Mouse (Mus musculus): ENCODE measurements around the gene Hspa1l.
"Not testable (repeated sequence)": the region's sequence is repeated elsewhere in the genome, so short reads cannot be mapped to it uniquely, and the experiment has no call there.

The Hspa1l gene

DNA sequence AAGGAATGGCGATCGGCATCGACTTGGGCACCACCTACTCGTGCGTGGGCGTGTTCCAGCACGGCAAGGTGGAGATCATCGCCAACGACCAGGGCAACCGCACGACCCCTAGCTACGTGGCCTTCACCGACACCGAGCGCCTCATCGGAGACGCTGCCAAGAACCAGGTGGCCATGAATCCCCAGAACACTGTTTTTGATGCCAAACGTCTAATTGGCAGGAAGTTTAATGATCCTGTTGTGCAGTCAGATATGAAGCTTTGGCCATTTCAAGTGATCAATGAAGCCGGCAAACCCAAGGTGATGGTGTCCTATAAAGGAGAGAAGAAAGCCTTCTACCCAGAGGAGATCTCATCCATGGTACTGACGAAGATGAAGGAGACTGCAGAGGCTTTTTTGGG lies 4.5 kb downstream of the Hspa1l start:
- no peak for DNase-seq

- DNase-seq, result no peak
Measured at GRCm38 (mm10) chr17:34978239-34978638, 5.7 kb downstream of the Hspa1l start.

DNA sequence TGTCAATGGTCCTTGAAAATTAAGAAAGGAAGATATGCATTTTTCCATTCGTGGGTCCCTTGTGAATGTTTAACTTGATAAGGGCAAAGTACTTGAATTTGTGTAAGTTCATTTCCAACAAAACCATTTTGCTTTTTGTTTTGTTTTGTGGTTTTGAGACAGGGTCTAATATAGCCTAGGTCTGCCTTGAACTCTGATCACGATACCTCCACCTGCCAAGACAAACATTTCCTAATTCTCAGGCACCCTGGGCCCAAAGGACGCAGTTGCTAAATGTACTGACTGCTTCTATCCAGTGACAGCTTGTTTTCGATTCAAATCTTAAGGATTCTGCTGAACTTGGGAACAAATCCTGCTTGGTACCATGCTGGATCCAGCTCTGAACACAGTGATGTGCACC lies 7.1 kb downstream of the Hspa1l start:
- DNase-seq, result no peak

DNA sequence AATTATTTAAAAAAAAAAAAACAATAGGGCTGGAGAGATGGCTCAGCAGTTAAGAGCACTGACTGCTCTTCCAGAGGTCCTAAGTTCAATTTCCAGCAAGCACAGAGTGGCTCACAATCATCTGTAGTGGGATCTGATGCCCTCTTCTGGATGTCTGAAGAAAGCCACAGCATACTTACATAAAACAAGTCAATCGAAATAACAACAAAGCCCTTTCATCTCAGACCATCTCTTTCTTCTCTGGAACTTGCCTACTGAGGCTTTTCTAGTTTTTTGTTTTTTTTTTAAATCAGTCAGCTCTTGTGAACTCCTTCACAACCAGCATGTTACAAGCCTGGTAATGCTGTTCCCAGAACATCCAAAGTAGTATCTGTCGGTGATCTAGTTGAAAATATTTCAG lies 8.2 kb downstream of the Hspa1l start:
- no peak for DNase-seq

DNA sequence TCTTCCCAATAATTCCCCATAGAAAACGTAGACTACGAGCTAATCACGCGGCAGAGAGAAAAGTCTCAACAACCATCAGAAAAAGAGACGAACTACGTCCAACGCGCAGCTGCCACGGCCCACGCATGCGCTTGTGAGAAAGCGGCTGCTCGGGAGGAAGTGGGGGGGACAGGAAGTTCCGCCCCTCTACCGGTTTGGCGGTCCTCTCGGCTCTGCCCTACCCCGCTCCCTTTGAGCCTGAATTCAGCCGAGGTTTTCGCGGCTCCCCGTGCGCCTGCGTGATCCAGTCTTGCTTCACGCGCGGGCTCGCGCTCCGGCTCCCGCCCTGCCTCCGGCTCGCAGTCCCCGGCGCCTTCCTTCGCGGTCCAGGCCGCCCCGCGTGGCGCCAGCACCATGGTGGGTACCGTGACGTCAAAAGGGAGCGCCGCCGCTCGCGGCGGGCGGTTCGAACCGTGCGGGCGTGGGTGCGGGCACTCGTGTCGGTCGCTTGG lies 9.2 kb downstream of the Hspa1l start, which contains the start of gene Lsm2:
Gene Lsm2, plus strand, starts transcription at position 173 of the 491 bp plus-strand sequence.
- DNase-seq, result peak; percentile 83 to 84

- DNase-seq, result no peak
Measured at GRCm38 (mm10) chr17:34982328-34982727, 9.8 kb downstream of the Hspa1l start.

- no peak for DNase-seq
Measured at GRCm38 (mm10) chr17:34984218-34984617, 11.7 kb downstream of the Hspa1l start.

DNA sequence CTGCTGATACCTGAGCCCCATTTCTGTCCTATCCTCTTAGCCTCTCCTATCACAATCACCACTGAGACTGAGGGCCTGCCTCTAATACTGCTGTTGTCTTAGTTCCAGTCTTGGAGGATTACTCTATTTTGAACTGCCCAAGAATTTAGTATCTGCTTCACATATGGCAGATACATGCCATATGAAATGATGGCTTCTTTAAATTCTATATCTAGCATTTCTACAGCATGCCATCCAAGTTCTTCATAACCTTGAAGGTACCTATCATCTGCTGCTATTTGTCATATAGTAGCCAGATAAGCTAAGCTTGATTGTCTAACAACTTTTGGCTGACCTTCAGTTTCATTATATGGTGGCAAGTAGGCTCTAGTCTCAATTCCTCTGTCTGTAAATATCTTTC lies 22.2 kb downstream of the Hspa1l start:
- DNase-seq, result no peak

GRCm38 (mm10) chr17:34995192-34995591 lies 22.7 kb downstream of the Hspa1l start:
- not testable (repeated sequence) for DNase-seq

DNA sequence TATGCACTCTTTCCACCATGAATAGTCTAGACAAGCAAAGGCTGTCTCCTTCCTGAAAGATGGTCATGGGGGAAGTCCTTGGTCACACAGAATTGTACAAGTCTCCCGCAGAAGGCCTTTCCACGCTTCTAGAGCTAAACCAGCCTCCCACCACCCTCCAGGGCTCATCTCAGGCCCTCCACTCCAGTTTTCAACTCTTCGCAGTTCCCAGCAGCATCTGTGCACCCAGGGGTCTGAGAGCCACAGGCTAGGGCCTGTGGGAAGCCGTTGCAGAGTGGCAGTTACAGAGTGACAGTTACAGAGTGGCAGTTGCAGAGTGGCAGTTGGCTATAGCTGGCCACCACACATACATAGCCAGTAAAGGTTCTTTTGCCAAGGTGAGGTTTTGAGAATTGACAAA lies 23.4 kb downstream of the Hspa1l start:
- not testable (repeated sequence) for DNase-seq

- DNase-seq, result no peak
Measured at GRCm38 (mm10) chr17:34996411-34997141, 24.1 kb downstream of the Hspa1l start.

DNA sequence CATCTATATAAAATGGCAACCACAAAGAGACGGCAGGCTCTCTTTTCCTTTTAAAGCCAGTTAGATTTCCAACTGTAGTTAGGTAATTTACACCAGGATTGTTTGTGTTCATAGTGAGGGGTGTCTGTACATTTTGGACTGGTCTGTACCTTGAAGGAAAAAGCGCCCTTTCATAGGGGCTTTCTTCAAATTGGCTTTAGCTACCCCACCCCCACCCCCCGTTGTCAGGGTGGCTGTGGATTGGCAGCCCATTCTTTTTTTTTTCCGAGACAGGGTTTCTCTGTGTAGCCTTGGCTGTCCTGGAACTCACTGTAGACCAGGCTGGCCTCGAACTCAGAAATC lies 24.6 kb downstream of the Hspa1l start:
- no peak for DNase-seq

DNA sequence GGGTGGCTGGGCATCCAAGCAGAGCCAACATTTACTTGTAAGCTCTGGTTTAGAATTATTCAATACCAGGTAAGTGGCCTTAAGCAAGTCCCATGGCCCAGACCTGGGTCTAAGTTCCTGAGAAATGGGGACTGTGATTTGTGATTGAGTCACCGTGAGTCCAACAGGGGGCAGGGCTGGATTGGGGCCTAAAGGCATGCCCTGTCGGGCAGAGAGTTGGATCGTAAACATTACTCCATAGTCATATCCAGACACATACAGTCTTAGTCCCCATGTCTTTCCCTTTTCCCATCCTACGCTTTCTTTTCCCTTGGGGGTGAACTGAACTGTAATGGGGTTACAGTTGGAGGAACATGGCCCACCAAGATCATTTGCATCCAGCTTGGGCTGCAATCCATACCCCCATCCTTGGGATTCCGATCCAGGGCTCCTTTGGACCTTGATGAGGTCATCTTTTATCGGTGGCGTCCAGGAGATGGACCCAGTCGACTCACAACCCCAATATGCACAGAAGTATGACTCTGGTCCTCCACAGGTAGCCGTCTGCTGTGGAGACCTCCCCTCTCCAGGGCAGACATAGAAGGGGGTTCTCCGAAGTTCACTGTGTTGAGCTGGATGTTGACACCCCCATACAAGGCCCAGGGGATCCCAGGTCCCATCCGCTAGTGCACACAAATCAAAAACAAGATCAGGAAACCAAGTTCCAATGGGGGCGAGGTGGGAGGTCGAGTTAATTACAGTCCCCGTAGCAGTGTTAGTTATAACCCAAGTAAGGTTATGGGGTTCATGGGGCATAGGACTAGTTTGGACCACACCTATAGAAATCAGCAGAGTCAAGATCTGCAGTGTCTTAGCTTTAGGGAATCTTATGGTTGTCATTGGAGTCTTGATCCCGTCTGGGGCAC lies 26.3 kb downstream of the Hspa1l start:
- DNase-seq, result no peak

DNA sequence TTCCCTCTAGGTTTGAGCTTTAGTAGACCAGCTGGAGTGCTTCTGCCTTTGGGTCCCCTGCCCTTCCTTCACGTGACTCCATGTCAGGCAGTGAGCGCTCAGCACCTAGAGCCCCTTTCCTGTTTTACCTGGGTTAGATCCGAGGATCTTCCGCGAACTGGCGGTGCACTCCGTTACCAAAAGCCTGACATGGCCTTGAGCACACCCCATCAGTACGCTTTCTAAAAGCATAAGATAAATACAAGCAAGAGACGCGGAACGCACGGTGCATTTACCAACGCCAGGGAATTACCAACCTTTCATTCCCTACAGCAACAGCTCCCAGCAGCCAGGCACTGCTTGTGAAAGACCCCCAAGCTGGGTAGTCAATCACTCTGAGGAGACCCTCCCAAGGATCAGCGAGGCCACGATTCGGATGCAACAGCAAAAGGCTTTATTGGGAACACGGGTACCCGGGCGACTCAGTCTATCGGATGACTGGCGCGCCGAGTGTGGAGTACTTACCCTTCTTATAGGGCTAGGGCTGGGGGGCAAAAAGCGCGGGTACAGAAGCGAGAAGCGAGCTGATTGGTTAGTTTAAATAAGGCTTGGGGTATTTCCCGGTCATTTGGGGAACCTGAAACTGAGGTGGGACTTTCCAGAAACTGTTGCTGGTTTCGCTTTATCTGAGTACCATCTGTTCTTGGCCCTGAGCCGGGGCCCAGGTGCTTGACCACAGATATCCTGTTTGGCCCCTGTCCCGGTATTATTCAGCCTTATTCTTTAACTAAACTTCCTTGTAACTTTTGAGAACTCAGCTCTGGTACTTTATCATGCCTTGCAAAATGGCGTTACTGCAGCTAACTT lies 27.6 kb downstream of the Hspa1l start:
- DNase-seq, result peak; percentile 45 to 63

- peak; percentile 77 to 80 for DNase-seq
Measured at GRCm38 (mm10) chr17:35000717-35001451, 28.4 kb downstream of the Hspa1l start, which contains the start of gene Vars. TSS of gene Vars (plus strand) at chr17:35000987.

GRCm38 (mm10) chr17:35001452-35002152 lies 29.1 kb downstream of the Hspa1l start:
- peak; percentile 42 to 46 for DNase-seq

GRCm38 (mm10) chr17:35002153-35002865 lies 29.8 kb downstream of the Hspa1l start:
- no peak for DNase-seq

- no peak for DNase-seq
Measured at GRCm38 (mm10) chr17:35003022-35003838, 30.7 kb downstream of the Hspa1l start.

DNA sequence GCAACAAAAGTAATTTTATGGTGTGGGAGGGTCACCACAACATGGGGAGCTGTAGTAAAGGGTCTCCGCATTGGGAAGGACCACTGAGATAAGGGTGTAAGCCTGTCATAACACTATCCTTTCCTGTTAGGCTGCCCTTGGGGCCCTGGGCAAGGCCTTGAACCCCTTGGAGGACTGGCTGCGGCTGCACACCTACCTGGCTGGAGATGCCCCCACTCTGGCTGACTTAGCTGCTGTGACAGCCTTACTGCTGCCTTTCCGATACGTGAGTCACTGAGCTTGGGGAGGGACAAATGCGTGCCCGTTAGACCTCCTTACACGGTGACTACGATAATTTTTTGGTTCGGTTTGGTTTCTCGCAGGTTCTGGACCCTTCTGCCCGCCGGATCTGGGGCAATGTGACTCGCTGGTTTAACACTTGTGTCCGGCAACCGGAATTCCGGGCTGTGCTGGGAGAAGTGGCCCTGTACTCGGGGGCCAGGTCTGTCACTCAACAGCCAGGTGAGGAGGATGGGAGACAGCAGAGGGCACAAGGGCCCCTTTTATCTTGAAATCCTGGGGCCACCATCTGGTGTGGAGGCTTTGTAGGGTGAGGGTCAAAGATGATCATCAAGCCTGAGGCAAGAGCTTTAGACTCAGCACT lies 31.7 kb downstream of the Hspa1l start:
- DNase-seq, result no peak

Measured in spleen, adult 18-20 months (tissue).